Mouse (Mus musculus): ENCODE results near the gene Ppp1r16b. TPM values are rescaled to one million over a fixed set of nuclear protein-coding genes. Genes with fewer than 3 reads are reported as not detected.

The Ppp1r16b gene
- polyA plus RNA-seq, 1 experiment from 2014 or later: 0.06 TPM

GRCm38 (mm10) chr2:158738591-158738990, 73.4 kb downstream of the Ppp1r16b start:
- peaks cover 9% of the 10 kb centered on the region for H3K27me3 ChIP-seq
- CTCF ChIA-PET: no interaction called here
- no peak for ATAC-seq
- DNase-seq (ENCODE audit: low read depth, low spot score): no peak
- no peak for TF ChIP-seq CTCF (IDR thresholded peaks at IDR 0.05)
- in situ Hi-C loops (cut with MboI; ENCODE audit: low pct_unique_long_range_greater_than_20kb): no loop called here
- POLR2A ChIA-PET: no interaction called here

DNA sequence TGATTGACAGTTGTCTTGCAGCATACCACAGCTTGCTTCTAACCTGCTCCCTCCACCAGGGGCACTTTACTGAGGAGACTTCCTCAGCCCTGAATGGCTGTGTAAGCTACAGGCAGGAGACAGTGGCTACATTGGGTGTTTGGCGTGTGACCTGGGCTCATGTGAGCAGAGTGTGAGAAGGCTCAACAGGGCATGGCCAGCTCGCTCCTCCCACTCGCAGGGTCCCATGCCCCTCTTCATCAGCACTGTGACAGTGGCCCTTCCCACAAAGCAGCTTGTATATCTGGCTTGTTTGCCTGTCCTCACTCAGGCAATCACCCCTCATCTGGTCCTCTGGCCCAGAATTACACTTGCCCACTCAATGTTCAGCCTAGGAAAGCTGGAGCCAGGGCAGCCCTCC, 73.9 kb downstream of the Ppp1r16b start:
- ATAC-seq (no peak), DNase-seq (ENCODE audit: low read depth, low spot score) (no peak)
- ChIA-PET POLR2A (no interaction called here), CTCF (no interaction called here)
- in situ Hi-C loops (cut with MboI; ENCODE audit: low pct_unique_long_range_greater_than_20kb): no loop called here
- H3K27me3 ChIP-seq: peaks cover 9% of the 10 kb centered on the region
- no peak for TF ChIP-seq CTCF (IDR thresholded peaks at IDR 0.05)

DNA sequence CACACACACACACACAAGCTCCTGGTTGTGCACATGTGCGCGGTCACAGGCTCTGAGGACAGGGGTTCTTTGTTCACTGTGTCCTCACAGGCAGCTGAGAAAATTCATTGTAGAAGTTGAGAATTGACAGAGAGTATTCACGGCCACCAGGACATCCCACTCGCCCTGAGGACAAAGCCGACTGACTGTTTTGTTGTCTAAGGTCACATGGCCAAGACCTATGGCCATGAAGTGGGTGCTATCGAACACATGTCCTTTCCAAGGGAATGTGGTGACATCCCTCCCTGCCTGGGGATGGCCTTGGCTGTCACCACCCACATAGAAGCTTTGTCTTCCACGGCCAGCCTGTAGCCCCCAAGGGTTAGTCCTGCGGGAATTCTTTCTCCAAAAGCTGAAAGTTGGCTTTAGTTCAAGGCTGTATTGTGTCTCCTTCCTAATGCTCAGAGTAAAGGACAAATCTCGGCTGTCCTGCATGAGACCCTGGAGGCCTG, 75.9 kb downstream of the Ppp1r16b start:
- in situ Hi-C loops (cut with MboI; ENCODE audit: low pct_unique_long_range_greater_than_20kb): no loop called here
- no peak for TF ChIP-seq CTCF (IDR thresholded peaks at IDR 0.05)
- no peak for DNase-seq (ENCODE audit: low read depth, low spot score)
- no peak for ATAC-seq
- ChIA-PET POLR2A (interaction anchor here (0.7 kb wide), 2 partner anchors 37 to 798 kb away, joined by 3 read pairs; no protein-coding TSS in a partner anchor), CTCF (no interaction called here)
- H3K27me3 ChIP-seq: peaks cover 9% of the 10 kb centered on the region

DNA sequence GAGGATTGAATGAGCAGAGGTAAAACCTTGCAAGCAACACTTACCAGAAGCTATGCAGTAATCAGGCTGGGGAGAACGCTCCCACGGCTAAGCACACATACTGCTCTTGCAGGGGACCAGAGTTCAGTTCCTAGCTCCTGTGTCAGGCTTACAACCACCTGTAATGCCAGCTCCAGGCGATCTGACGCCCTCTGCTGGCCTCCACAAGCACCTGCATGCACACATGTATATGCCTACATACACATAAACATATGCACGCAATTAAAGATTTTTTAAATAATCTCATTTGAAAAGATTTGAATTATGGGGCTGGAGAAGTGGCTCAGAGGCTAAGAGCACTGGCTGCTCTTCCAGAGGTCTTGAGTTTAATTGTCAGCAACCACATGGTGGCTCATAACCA, 77.2 kb downstream of the Ppp1r16b start:
- ATAC-seq (no peak), DNase-seq (ENCODE audit: low read depth, low spot score) (no peak)
- CTCF ChIA-PET: no interaction called here
- POLR2A ChIA-PET: no interaction called here
- TF ChIP-seq CTCF (IDR thresholded peaks at IDR 0.05): no peak
- H3K27me3 ChIP-seq: peaks cover 9% of the 10 kb centered on the region
- in situ Hi-C loops (cut with MboI; ENCODE audit: low pct_unique_long_range_greater_than_20kb): no loop called here

DNA sequence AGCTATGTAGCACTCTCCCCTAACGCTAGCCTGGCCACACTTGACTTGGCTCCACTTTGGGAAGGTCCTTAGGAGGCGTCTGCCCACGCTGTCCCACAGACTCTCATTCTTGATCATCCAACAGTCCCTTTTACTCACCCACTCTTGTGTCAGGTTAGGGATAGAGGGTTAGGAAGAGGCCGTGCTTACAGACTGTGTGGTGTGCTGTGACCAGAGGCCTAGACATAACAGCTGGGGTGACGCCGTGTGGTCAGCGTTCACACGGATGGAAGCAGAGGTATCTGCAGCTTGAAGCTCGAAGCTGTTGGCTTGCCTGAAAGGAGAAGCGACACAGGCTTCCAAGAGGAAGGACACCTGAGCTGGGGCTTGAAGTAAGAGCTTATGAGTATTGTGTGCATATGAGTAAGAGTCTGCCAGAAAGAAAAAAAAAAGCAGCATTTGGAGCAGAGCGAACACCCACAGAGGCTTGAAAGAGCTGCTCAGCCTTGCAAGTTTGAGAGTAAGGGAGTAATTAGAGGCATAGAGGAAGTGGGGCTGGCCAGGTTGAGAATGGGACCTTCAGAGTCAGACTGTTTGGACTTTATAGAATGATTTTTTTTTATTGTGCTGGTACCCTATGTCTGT, 78.4 kb downstream of the Ppp1r16b start:
- no peak for ATAC-seq
- ChIA-PET POLR2A (no interaction called here), CTCF (no interaction called here)
- no peak for TF ChIP-seq CTCF (IDR thresholded peaks at IDR 0.05)
- no peak for DNase-seq (ENCODE audit: low read depth, low spot score)
- in situ Hi-C loops (cut with MboI; ENCODE audit: low pct_unique_long_range_greater_than_20kb): no loop called here
- H3K27me3 ChIP-seq: peaks cover 20% of the 10 kb centered on the region

- ChIA-PET CTCF (interaction anchor here (0.9 to 2.2 kb wide), 5 partner anchors 9 to 100 kb away, joined by 3 to 5 read pairs (median 4); no protein-coding TSS in a partner anchor), POLR2A (no interaction called here)
- peak; percentile 70 for TF ChIP-seq CTCF (IDR thresholded peaks at IDR 0.05)
- peak; percentile 78 for ATAC-seq
- no peak for DNase-seq (ENCODE audit: low read depth, low spot score)
- peaks cover 11% of the 10 kb centered on the region for H3K27me3 ChIP-seq
- in situ Hi-C loops (cut with MboI; ENCODE audit: low pct_unique_long_range_greater_than_20kb): no loop called here
These were observed 79.9 kb downstream of the Ppp1r16b start for GRCm38 (mm10) chr2:158745049-158745482.

GRCm38 (mm10) chr2:158746164-158746563, 81.0 kb downstream of the Ppp1r16b start:
- no peak for ATAC-seq
- in situ Hi-C loops (cut with MboI; ENCODE audit: low pct_unique_long_range_greater_than_20kb): no loop called here
- H3K27me3 ChIP-seq: peaks cover 17% of the 10 kb centered on the region
- DNase-seq (ENCODE audit: low read depth, low spot score): no peak
- CTCF ChIA-PET: interaction anchor here (2.2 kb wide), 1 partner anchor 11 kb away, joined by 5 read pairs; no protein-coding TSS in a partner anchor
- POLR2A ChIA-PET: no interaction called here
- TF ChIP-seq CTCF (IDR thresholded peaks at IDR 0.05): no peak

DNA sequence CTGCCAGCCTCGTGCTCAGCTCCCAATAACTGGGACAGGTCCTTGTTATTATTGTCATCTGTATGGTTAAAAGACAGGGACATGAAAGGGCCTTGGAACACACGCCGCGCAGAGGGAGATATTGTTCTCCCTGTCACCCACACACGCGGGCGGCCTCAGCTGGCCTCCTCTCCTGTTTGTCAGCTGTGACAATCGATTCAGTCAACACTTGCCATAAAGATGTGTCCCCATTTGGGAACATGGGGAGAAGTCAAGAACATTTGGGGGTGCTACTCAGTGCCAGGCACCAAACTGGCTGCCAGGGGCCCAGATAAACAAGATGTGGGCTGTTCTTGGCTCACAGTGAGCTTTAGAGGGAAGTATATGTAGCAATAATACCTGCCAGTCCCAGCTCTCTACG, 84.2 kb downstream of the Ppp1r16b start:
- ATAC-seq (no peak), DNase-seq (ENCODE audit: low read depth, low spot score) (no peak)
- H3K27me3 ChIP-seq: peaks cover 23% of the 10 kb centered on the region
- ChIA-PET CTCF (interaction anchor here (0.9 kb wide), 1 partner anchor 22 kb away, joined by 3 read pairs; no protein-coding TSS in a partner anchor), POLR2A (no interaction called here)
- in situ Hi-C loops (cut with MboI; ENCODE audit: low pct_unique_long_range_greater_than_20kb): no loop called here
- TF ChIP-seq CTCF (IDR thresholded peaks at IDR 0.05): no peak

GRCm38 (mm10) chr2:158760231-158760630, 95.0 kb downstream of the Ppp1r16b start:
- POLR2A ChIA-PET: no interaction called here
- CTCF ChIA-PET: interaction anchor here (1.4 kb wide), 1 partner anchor 45 kb away, joined by 3 read pairs; no protein-coding TSS in a partner anchor
- in situ Hi-C loops (cut with MboI; ENCODE audit: low pct_unique_long_range_greater_than_20kb): loop anchor here (10.0 kb wide), 1 partner anchor 105 kb away; no protein-coding TSS in a partner anchor

DNA sequence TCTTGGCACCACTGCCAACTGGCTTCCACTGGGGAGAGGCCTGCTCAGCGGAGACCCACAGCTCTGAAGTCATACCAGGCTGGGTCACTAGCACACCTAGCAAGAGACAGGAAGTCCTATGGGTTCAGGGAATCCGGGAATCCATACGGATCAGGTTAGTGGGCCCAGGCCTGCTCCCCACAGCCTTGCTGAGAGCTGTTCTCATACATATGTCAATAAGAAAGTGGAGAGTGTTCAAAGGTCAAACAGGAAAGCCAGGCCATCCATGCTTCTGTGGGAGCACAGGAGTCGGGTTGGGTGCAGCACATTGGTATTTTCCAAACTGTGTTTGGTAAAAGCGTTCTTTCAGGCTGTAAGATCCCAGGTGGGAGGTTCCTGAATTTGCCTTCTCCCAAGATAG, 97.1 kb downstream of the Ppp1r16b start:
- ChIA-PET POLR2A (no interaction called here), CTCF (no interaction called here)
- ATAC-seq (no peak), DNase-seq (ENCODE audit: low read depth, low spot score) (no peak)
- peaks cover 10% of the 10 kb centered on the region for H3K27me3 ChIP-seq
- in situ Hi-C loops (cut with MboI; ENCODE audit: low pct_unique_long_range_greater_than_20kb): loop anchor here (10.0 kb wide), 1 partner anchor 102 kb away; no protein-coding TSS in a partner anchor
- TF ChIP-seq CTCF (IDR thresholded peaks at IDR 0.05): no peak

More at GRCm38 (mm10) chr2:158760231-158760630, 95.0 kb downstream of the Ppp1r16b start:
- TF ChIP-seq CTCF (IDR thresholded peaks at IDR 0.05): no peak
- ATAC-seq: no peak
- peaks cover 12% of the 10 kb centered on the region for H3K27me3 ChIP-seq
- DNase-seq (ENCODE audit: low read depth, low spot score): no peak

GRCm38 (mm10) chr2:158767742-158768339, 102.6 kb downstream of the Ppp1r16b start, which contains the start of gene Fam83d:
Fam83d (plus strand) TSS chr2:158768093.
- ATAC-seq (peak; percentile 100), DNase-seq (ENCODE audit: low read depth, low spot score) (peak; percentile 92)
- TF ChIP-seq CTCF (IDR thresholded peaks at IDR 0.05): no peak
- H3K27me3 ChIP-seq: peaks cover 10% of the 10 kb centered on the region
- ChIA-PET CTCF (interaction anchor here (1.1 kb wide), 1 partner anchor 96 kb away, joined by 3 read pairs; no protein-coding TSS in a partner anchor), POLR2A (no interaction called here)
- in situ Hi-C loops (cut with MboI; ENCODE audit: low pct_unique_long_range_greater_than_20kb): loop anchor here (5.0 to 10.0 kb wide), 2 partner anchors 59 to 97 kb away; no protein-coding TSS in a partner anchor
